Mouse (Mus musculus): ENCODE data around the gene Slc4a1. TPM values are rescaled to one million over a fixed set of nuclear protein-coding genes. Genes with fewer than 3 reads are reported as not detected.
"Not testable (repeated sequence)": the region's sequence is repeated elsewhere in the genome, so short reads cannot be mapped to it uniquely, and the experiment has no call there.

The Slc4a1 gene
- total and polyA plus RNA-seq, 2 experiments from 2014 or later, result 0.27 to 1.1 TPM

DNA sequence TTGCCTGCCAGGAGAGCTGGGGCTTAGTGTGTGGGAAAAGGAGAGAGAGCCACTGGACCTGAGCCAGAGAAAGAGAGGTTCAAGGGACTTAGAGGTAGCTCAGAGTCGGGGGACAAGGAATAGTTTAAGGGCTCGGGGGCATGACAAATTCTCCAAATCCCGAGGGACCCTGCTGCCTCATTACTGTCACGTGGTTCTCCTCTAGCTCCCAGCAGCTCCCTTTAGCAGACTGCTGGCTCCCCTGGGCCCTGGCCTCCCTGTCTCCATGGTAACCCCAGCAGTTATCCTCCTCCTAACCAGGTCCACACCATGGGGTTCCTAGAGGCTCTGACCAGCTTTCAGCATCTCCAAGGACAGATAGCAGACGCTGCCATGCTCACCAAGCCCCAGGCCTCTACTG is 29.2 kb upstream of the Slc4a1 start:
- Histone ChIP-seq H3K36me3 (ENCODE audit: insufficient read depth, low read length) (peaks cover 17% of the 10 kb centered on the region), H3K27me3 (ENCODE audit: insufficient read depth, low read length) (no peaks in the 10 kb centered on the region), H3K4me2 (ENCODE audit: low read depth, low read length, poor library complexity, severe bottlenecking) (peak overlapping the region; percentile 96), H3K4me3 (ENCODE audit: low read depth, low read length) (peak overlapping the region; percentile 84), H3K9ac (replicated peaks; ENCODE audit: low read length, poor library complexity, severe bottlenecking) (peak overlapping the region; percentile 95), H3K4me1 (ENCODE audit: insufficient read depth, low read length) (peaks cover 23% of the 10 kb centered on the region), H3K9me3 (ENCODE audit: low read length) (no peaks in the 10 kb centered on the region), H3K27ac (ENCODE audit: low read depth, low read length) (peak overlapping the region; percentile 98)
- no peak for TF ChIP-seq CTCF (IDR thresholded peaks at IDR 0.05)
- peak; percentile 61 for DNase-seq (ENCODE audit: low spot score)
- 0% methylated on average over 5 of the region's 5 CpGs for WGBS
- no peak for ATAC-seq (ENCODE audit: low FRiP score)

DNA sequence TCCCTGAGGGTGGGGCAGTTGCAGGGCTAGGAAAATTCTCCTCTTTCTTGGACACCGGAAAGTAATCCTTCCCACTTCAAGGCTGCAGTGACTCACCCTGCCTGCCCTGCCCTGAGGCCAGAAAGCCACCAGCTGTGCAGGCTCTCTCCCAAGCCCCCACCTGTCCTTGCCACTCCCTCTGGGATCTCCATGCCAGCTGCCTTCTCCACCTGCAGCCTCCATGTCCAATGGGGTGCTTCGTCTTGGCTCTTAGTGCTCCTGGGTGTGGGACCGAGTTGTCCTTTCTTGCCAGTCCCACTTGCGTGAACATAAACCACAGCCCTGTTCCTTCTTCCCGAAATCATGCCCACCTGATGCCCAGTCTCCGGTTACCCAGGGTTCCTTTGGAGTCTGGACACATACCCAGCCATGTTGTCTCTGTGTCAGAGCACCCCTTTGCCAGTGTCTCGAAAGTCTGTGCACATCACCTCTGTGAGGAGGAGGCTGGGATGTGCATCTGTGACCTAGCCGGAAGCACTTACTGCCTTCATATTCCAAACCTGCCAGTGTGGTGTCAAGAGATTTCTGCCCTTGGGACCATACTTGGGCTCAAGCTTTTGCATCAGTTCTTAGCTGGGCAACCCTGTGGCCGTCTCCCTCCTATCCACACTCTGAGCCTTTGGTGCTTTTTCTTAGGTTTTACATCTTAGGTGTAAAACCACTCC is 28.6 kb upstream of the Slc4a1 start:
- Histone ChIP-seq H3K27me3 (ENCODE audit: insufficient read depth, low read length) (no peaks in the 10 kb centered on the region), H3K27ac (ENCODE audit: low read depth, low read length) (peak overlapping the region; percentile 98), H3K4me1 (ENCODE audit: insufficient read depth, low read length) (peaks cover 23% of the 10 kb centered on the region), H3K36me3 (ENCODE audit: insufficient read depth, low read length) (peaks cover 12% of the 10 kb centered on the region), H3K9ac (replicated peaks; ENCODE audit: low read length, poor library complexity, severe bottlenecking) (peak overlapping the region; percentile 95), H3K4me2 (ENCODE audit: low read depth, low read length, poor library complexity, severe bottlenecking) (peak overlapping the region; percentile 96), H3K4me3 (ENCODE audit: low read depth, low read length) (peak overlapping the region; percentile 84), H3K9me3 (ENCODE audit: low read length) (no peaks in the 10 kb centered on the region)
- 55% methylated on average over 9 of the region's 9 CpGs for WGBS
- ATAC-seq (ENCODE audit: low FRiP score) (no peak), DNase-seq (ENCODE audit: low spot score) (no peak)
- TF ChIP-seq CTCF (IDR thresholded peaks at IDR 0.05), result no peak

DNA sequence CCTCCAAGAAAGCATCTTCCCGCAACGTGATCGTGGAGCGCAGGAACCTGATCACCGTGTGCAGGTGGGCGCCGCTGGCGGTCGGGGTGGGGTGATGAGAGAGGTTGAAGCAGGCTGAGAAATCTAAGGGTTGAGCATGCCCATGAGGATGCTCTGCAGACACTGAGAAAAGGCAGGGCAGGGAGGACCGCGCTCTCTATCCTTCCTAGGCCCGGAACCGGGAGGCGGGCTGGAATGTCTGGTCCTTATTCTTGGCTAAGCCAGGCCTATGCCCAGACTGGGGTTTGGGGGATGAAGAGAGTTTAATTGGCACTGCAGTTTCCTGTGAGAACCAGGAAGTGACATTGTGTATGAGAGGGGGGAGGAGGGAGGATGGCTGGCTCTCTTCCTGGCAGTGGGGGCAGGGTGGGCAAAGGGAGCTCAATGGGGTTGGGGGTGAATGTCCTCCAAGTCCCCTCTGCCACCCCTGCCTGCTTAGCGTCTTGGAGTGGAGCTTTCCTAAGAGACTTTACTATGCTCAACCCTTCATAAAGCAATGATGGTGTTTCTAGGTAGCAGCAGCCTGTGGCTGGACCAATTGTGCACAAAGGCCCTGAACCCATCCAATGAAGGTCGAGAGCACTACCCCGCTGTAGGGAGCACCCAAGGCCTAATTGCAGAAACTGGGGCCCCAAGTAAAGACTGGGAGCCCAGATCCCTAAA is 27.9 kb upstream of the Slc4a1 start:
- DNase-seq (ENCODE audit: low spot score), result peak; percentile 85

DNA sequence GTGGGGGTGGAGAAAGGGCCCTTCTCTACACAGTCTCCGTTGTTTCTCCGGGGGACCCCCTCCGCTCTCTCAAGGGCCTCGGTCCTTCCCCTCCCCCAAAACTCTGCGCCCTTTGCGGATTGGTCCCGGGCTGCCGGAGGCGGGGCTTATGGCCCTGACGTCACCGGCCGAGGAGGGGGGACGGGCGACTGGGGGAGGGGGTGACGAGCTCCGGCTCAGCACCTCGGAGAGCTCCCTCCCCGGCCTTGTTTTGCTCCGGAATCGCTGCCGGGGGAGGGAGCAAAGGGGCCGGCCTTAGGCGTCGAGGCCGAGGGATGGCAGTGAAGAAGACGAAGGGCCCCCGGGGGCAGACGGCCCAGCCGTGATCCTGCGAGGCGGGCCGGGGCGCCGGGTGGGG is 27.2 kb upstream of the Slc4a1 start, which contains the start of gene Rundc3a:
TSS of gene Rundc3a (plus strand) at position 166 of the 397 bp plus-strand sequence.
- Histone ChIP-seq H3K4me1 (ENCODE audit: insufficient read depth, low read length) (peaks cover 23% of the 10 kb centered on the region), H3K4me2 (ENCODE audit: low read depth, low read length, poor library complexity, severe bottlenecking) (peak within 1 kb of the TSS; percentile 96), H3K9ac (replicated peaks; ENCODE audit: low read length, poor library complexity, severe bottlenecking) (peak within 1 kb of the TSS; percentile 95), H3K9me3 (ENCODE audit: low read length) (no peaks in the 10 kb centered on the region), H3K4me3 (ENCODE audit: low read depth, low read length) (peak within 1 kb of the TSS; percentile 84), H3K27me3 (ENCODE audit: insufficient read depth, low read length) (no peaks in the 10 kb centered on the region), H3K36me3 (ENCODE audit: insufficient read depth, low read length) (peaks cover under 1% of the 10 kb centered on the region; the same call in 1 of the 2 replicates), H3K27ac (ENCODE audit: low read depth, low read length) (peak within 1 kb of the TSS; percentile 98)
- peak; percentile 91 for ATAC-seq (ENCODE audit: low FRiP score)
- DNase-seq (ENCODE audit: low spot score), result peak; percentile 96
- no peak for TF ChIP-seq CTCF (IDR thresholded peaks at IDR 0.05)
- WGBS, result 4% methylated on average over 30 of the region's 34 CpGs

More for the DNA sequence above, 27.9 kb upstream of the Slc4a1 start:
- Histone ChIP-seq H3K4me3 (ENCODE audit: low read depth, low read length) (peak overlapping the region; percentile 84), H3K27ac (ENCODE audit: low read depth, low read length) (peak overlapping the region; percentile 98), H3K4me1 (ENCODE audit: insufficient read depth, low read length) (peaks cover 23% of the 10 kb centered on the region), H3K27me3 (ENCODE audit: insufficient read depth, low read length) (no peaks in the 10 kb centered on the region), H3K9me3 (ENCODE audit: low read length) (no peaks in the 10 kb centered on the region), H3K36me3 (ENCODE audit: insufficient read depth, low read length) (peaks cover 5% of the 10 kb centered on the region), H3K9ac (replicated peaks; ENCODE audit: low read length, poor library complexity, severe bottlenecking) (peak overlapping the region; percentile 95), H3K4me2 (ENCODE audit: low read depth, low read length, poor library complexity, severe bottlenecking) (peak overlapping the region; percentile 96)
- peak; percentile 79 for ATAC-seq (ENCODE audit: low FRiP score)
- TF ChIP-seq CTCF (IDR thresholded peaks at IDR 0.05), result no peak
- 5% methylated on average over 17 of the region's 17 CpGs for WGBS

DNA sequence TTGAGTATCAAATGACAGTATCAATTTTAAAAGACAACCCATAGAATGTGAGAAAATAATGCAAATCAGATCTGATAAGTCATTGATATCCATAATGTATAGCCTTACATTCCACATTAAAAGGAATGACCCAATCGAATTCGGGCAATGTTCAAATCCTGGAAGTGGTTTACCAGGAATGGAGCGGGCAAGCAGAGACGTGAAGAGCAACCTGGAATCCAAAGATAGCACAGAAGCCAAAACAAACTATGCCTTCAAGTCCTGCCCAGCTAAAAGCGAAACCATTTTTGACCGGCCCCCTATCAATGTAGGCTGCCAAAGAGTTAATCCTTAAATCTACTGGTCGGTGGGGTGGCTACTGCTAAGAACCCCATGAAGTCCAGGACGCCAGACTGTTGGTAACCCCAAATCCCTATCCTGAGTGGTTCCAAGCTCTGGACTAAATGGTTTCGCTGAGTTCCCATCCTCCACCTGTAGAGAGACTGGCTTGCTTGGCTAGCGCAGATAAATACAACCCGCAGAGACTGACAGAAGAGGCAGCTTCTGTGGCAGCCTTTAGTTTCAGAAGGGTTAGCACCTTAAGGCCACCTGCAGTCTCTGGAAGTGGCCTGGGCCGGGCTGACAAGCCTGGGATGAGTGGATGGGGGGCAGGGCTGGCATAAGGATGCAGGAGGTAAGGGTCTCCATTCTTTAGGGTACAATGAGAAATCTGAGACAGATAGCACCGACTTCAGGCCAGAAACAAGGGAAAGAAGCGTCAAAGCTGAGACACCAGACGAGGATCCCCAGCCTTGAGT is 26.6 kb upstream of the Slc4a1 start:
- WGBS, result 18% methylated on average over 15 of the region's 15 CpGs
- no peaks in the 10 kb centered on the region for H3K27me3 ChIP-seq (ENCODE audit: insufficient read depth, low read length)
- TF ChIP-seq CTCF (IDR thresholded peaks at IDR 0.05), result no peak
- H3K9me3 ChIP-seq (ENCODE audit: low read length), result no peaks in the 10 kb centered on the region
- H3K36me3 ChIP-seq (ENCODE audit: insufficient read depth, low read length), result no peaks in the 10 kb centered on the region
- H3K9ac ChIP-seq (replicated peaks; ENCODE audit: low read length, poor library complexity, severe bottlenecking), result peak overlapping the region; percentile 57
- no peak for DNase-seq (ENCODE audit: low spot score)
- H3K4me2 ChIP-seq (ENCODE audit: low read depth, low read length, poor library complexity, severe bottlenecking), result peak overlapping the region; percentile 96
- peaks cover 23% of the 10 kb centered on the region for H3K4me1 ChIP-seq (ENCODE audit: insufficient read depth, low read length)
- peak overlapping the region; percentile 98 for H3K27ac ChIP-seq (ENCODE audit: low read depth, low read length)
- peak overlapping the region; percentile 84 for H3K4me3 ChIP-seq (ENCODE audit: low read depth, low read length)
- ATAC-seq (ENCODE audit: low FRiP score), result peak; percentile 14

DNA sequence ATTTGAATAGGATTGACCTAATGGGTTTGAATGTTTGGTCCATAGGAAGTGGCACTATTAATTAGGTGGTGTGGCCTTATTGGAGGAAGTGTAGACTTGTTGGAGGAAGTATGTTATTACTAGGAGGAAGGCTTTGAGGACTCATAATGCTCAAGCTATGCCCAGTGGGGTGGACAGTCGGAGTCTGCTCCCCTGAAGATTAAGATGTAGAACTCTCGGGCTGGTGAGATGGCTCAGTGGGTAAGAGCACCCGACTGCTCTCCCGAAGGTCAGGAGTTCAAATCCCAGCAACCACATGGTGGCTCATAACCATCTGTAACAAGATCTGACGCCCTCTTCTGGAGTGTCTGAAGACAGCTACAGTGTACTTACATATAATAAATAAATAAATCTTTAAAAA is 23.4 kb upstream of the Slc4a1 start:
- H3K27me3 ChIP-seq (ENCODE audit: insufficient read depth, low read length); H3K4me1 ChIP-seq (ENCODE audit: insufficient read depth, low read length); H3K9ac ChIP-seq (replicated peaks; ENCODE audit: low read length, poor library complexity, severe bottlenecking); H3K36me3 ChIP-seq (ENCODE audit: insufficient read depth, low read length); ATAC-seq (ENCODE audit: low FRiP score); H3K4me2 ChIP-seq (ENCODE audit: low read depth, low read length, poor library complexity, severe bottlenecking); DNase-seq (ENCODE audit: low spot score); H3K27ac ChIP-seq (ENCODE audit: low read depth, low read length); H3K4me3 ChIP-seq (ENCODE audit: low read depth, low read length); H3K9me3 ChIP-seq (ENCODE audit: low read length): not testable (repeated sequence)
- WGBS, result 87% methylated on average over 4 of the region's 5 CpGs
